Mouse (Mus musculus) kidney, postnatal 10 days (tissue): ENCODE data around the gene Tsc22d3.

Experiments used
- DNase-seq: peaks from one replicate; pipeline ENCODE4 v3.0.0; 2021; ENCODE audit warnings: mixed read lengths

Gene Tsc22d3

DNA sequence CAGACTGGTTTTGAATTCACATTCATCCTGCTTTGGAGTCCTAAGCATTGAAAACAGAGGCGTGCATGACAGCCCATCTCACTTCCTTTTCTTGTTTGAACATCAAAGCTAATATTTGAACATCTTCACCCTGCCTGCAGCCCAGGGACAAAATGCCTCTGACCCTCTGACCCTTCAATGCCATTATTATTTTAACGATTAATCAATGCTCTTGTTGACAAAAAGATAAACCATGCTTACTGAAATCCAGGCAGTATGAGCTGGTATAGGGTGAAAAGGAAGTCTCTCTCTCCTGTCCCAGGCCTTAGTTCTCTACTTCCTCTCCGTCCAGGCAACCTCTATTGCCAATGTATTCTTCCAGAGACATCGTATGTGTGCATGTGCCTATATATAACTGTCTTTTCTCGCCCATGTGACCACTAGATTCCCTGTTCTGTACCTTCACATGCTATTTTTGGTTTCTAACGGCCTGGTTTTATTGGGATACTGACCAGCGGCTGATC lies 106.9 kb downstream of the Tsc22d3 start:
- DNase-seq: no peak

GRCm38 (mm10) chrX:140491884-140492571 lies 108.4 kb downstream of the Tsc22d3 start:
- DNase-seq: peak; percentile 61

- DNase-seq: no peak
Measured at GRCm38 (mm10) chrX:140490203-140490602, 110.3 kb downstream of the Tsc22d3 start.
